Mouse (Mus musculus) embryonic facial prominence, embryonic 10.5 days (tissue): ENCODE results near the gene Pfdn2. TPM values are rescaled to one million over a fixed set of nuclear protein-coding genes. Genes with fewer than 3 reads are reported as not detected.

Experiments used
- DNase-seq: peaks from one replicate; pipeline ENCODE4 v3.0.0-alpha.2; 2017; ENCODE audit warnings: low spot score
- H3K27ac ChIP-seq: fragments of 300-500 bp; sonication (generic); replicated peaks from 2 replicates; pipeline ENCODE4 v1.5.1; 2016; ENCODE audit warnings: mild to moderate bottlenecking
- H3K27me3 ChIP-seq: fragments of 300-500 bp; sonication (generic); replicated peaks from 2 replicates; pipeline ENCODE4 v1.6.1; 2016; ENCODE audit warnings: low read depth, mild to moderate bottlenecking; ENCODE audit not compliant: poor library complexity, severe bottlenecking
- H3K36me3 ChIP-seq: fragments of 300-500 bp; sonication (generic); replicated peaks from 2 replicates; pipeline ENCODE4 v1.6.1; 2016; ENCODE audit warnings: mild to moderate bottlenecking, moderate library complexity
- H3K4me1 ChIP-seq: fragments of 300-500 bp; sonication (generic); 2 replicates; pipeline ENCODE4 v1.6.1; 2016
- H3K4me3 ChIP-seq: fragments of 300-500 bp; sonication (generic); 2 replicates; pipeline ENCODE4 v1.5.1; 2016; ENCODE audit warnings: mild to moderate bottlenecking, moderate library complexity
- H3K9me3 ChIP-seq: fragments of 300-500 bp; sonication (generic); 2 replicates; pipeline ENCODE4 v1.6.1; 2016; ENCODE audit warnings: mild to moderate bottlenecking
- WGBS: fragments of 180-500 bp; shearing (Covaris S2); methylation state at CpG from one replicate; pipeline ENCODE4 v1.1.7; 2016; 5-methylcytosine and 5-hydroxymethylcytosine counted together
- polyA plus RNA-seq: library from polyadenylated mRNA; unstranded; fragments of >200 nt; fragmentation: Nextera tagmentation; extraction: Ambion mirVana; gene quantifications from 2 replicates; pipeline ENCODE4 v1.2.1, GENCODE M21; 2016

Pfdn2 gene
- polyA plus RNA-seq, 1 experiment from 2014 or later = 156 TPM

- 1% methylated on average over 61 of the region's 61 CpGs for WGBS
- DNase-seq = peak; percentile 96
- Histone ChIP-seq H3K36me3 (peaks cover 26% of the 10 kb centered on the region; the same call in 1 of the 2 replicates), H3K4me1 (peaks cover 34% of the 10 kb centered on the region), H3K27ac (peak overlapping the region; percentile 100), H3K27me3 (no peaks in the 10 kb centered on the region), H3K9me3 (no peaks in the 10 kb centered on the region), H3K4me3 (peak overlapping the region; percentile 84)
Measured at GRCm38 (mm10) chr1:171329433-171330215, 15.8 kb upstream of the Pfdn2 start.

DNA sequence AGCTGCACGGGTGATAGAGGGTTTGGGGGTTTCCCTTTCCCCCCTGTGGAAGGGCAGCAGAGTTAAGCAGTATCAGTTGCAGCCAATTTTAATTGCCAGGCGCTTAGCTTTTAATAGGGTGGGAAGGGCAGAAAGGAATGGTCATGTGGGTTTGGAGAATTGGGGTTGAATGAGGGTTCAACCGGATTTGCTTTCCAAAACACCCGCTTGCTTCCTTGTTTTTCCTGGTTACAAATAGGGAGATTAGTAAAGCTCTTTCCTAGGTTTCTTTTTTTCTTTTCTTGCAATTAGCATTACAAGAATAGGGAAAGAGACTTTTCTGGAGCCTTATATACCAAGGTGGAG lies 15.3 kb upstream of the Pfdn2 start:
- H3K9me3 ChIP-seq = no peaks in the 10 kb centered on the region
- H3K27ac ChIP-seq = peak overlapping the region; percentile 100
- no peak for DNase-seq
- peak overlapping the region; percentile 84 for H3K4me3 ChIP-seq
- no peaks in the 10 kb centered on the region for H3K27me3 ChIP-seq
- 1% methylated on average over 4 of the region's 4 CpGs for WGBS
- peaks cover 34% of the 10 kb centered on the region for H3K4me1 ChIP-seq
- peaks cover 22% of the 10 kb centered on the region; the same call in 1 of the 2 replicates for H3K36me3 ChIP-seq

DNA sequence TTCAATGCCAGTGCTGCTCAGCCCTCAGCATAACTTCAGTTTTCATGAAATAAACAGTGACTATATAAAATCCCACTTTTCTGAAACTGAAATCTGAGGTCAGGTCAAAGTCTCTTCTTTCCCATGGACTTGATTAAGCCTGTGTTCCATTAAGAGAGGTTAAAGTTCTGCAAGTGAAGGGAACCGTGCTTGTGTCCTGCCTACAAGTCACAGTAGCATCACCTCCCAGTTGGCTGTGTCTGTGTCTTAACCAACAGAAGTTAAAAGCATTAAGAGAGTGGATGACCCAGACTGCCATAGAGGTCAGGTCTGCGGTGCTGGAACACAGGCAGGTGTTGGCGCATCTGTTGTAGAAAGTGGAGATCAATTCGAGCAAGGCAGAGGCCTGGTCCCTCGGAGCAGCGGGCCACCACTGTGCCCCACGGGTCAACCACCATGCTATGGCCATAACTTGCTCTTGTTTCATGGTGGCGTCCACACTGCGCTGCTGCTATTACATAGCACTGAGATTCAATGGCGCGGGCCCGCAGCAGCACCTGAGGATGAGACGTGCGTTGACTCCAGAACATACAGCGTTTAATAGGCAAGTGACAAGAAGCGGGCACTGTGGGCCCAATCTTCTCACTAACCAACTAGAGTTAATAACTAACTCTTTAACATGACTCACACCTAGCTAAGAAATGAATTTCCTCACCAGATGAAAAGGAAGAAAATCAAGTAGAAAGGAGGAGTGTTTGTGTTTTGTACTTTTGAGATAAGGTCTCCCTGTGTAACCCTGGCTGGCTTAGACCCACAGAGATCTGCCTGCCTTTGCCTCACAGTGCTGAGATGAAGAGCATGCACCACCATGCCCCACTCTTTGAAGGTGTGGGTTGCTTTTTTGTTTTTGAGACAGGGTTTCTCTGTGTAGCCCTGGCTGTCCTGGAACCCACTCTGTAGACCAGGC lies 2.9 kb upstream of the Pfdn2 start:
- Histone ChIP-seq H3K9me3 (peaks cover 5% of the 10 kb centered on the region; the same call in 1 of the 2 replicates), H3K4me3 (no peak overlapping the region), H3K27ac (no peak overlapping the region), H3K27me3 (no peaks in the 10 kb centered on the region), H3K36me3 (peaks cover 70% of the 10 kb centered on the region), H3K4me1 (peaks cover 25% of the 10 kb centered on the region)
- no peak for DNase-seq
- 94% methylated on average over 16 of the region's 16 CpGs for WGBS

DNA sequence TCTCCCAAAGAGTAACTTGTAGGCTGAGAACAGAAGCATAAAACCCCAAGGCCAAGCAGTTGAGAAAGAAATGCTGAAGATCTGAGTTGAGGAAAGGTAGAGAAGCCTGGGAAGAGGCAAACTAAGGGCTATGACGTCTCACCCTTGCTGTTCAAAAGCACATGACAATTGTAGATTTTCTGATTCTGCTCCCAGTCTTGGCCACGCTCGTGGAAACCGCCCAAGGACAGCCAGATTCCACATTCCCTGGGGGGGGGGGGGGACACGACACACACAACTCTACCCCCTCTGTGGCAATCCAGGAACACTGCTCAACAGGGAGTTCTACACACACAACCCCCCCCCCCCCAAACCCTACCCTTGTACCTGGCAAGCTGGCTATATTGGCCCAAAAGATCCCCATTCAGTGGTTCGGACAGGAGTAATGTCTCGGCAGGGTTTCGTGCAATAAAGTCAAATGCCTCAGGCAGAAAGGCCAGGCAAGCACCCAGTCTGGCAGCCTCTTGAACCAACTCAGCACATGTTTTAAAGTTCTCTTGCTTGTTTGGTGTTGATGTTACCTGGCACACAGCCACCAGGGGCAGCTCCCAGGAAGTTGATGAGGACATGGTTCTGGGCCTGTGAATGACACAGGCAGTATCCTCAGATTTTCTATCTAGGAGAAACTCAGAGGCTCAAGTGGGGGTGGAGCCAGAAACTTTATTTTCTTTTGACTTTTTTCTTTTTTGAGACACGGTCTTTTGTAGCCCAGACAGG lies 1.4 kb upstream of the Pfdn2 start:
- peak; percentile 31 for DNase-seq
- Histone ChIP-seq H3K4me3 (peak overlapping the region; percentile 99; the same call in 1 of the 2 replicates), H3K4me1 (peaks cover 29% of the 10 kb centered on the region), H3K27me3 (no peaks in the 10 kb centered on the region), H3K27ac (no peak overlapping the region), H3K36me3 (peaks cover 65% of the 10 kb centered on the region), H3K9me3 (peaks cover 5% of the 10 kb centered on the region; the same call in 1 of the 2 replicates)
- 89% methylated on average over 9 of the region's 9 CpGs for WGBS

GRCm38 (mm10) chr1:171344715-171345114 lies 755 bp upstream of the Pfdn2 start:
- peaks cover 5% of the 10 kb centered on the region; the same call in 1 of the 2 replicates for H3K9me3 ChIP-seq
- DNase-seq = no peak
- peaks cover 61% of the 10 kb centered on the region for H3K36me3 ChIP-seq
- no peak overlapping the region for H3K27ac ChIP-seq
- H3K4me3 ChIP-seq = peak overlapping the region; percentile 99
- no peaks in the 10 kb centered on the region for H3K27me3 ChIP-seq
- 78% methylated on average over 9 of the region's 9 CpGs for WGBS
- peaks cover 29% of the 10 kb centered on the region for H3K4me1 ChIP-seq

DNA sequence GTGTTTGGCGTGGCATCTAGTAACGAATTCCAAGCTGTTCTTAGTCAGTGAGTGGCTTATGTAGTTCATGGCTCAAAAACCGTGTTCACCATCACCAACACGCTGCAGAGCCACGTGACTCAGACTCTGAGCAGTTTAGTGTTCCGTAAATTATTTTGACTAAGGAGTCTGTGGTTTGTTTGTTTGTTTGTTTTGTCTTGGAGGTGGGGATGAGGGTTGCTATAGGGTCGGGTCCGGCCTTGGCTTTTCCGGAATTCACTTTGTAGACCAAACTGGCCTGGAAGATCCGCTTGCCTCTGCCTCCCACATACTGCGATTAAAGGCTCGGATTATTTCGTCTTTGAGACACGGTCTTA lies 603 bp downstream of the Pfdn2 start:
- peaks cover 47% of the 10 kb centered on the region for H3K36me3 ChIP-seq
- no peak for DNase-seq
- WGBS = 1% methylated on average over 14 of the region's 14 CpGs
- no peaks in the 10 kb centered on the region for H3K27me3 ChIP-seq
- peak overlapping the region; percentile 99 for H3K4me3 ChIP-seq
- peaks cover 5% of the 10 kb centered on the region; the same call in 1 of the 2 replicates for H3K9me3 ChIP-seq
- H3K4me1 ChIP-seq = peaks cover 29% of the 10 kb centered on the region
- peak overlapping the region; percentile 89 for H3K27ac ChIP-seq

- 93% methylated on average over 3 of the region's 3 CpGs for WGBS
Measured at GRCm38 (mm10) chr1:171348665-171349064, 3.2 kb downstream of the Pfdn2 start.

DNA sequence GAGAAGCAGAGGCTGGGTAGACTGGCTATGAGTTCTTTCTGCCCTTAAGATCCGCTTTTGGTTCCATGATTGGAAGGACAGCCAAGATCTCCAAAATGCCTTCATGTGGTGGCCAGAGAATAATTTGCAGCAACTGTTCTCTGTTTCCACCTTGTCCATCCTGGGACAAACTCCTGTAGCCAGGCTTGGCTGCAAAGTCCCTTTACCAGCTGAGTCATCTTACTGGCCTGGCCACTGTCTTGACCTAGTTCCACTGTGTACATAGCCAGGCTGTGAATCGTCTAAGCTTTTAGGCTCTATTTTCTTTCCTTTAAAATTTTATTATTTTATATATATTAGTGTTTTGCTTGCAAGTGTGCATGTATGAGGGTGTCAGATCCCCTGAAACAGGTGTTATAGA lies 3.7 kb downstream of the Pfdn2 start:
- H3K4me1 ChIP-seq = peaks cover 25% of the 10 kb centered on the region
- no peak for DNase-seq
- peaks cover 18% of the 10 kb centered on the region for H3K36me3 ChIP-seq
- H3K4me3 ChIP-seq = no peak overlapping the region
- no peaks in the 10 kb centered on the region for H3K27me3 ChIP-seq
- H3K27ac ChIP-seq = no peak overlapping the region
- peaks cover 5% of the 10 kb centered on the region; the same call in 1 of the 2 replicates for H3K9me3 ChIP-seq
- WGBS = 98% methylated on average over 2 of the region's 2 CpGs

More at GRCm38 (mm10) chr1:171348665-171349064, 3.2 kb downstream of the Pfdn2 start:
- DNase-seq = no peak
- peaks cover 29% of the 10 kb centered on the region for H3K4me1 ChIP-seq
- peaks cover 5% of the 10 kb centered on the region; the same call in 1 of the 2 replicates for H3K9me3 ChIP-seq
- peaks cover 21% of the 10 kb centered on the region for H3K36me3 ChIP-seq
- H3K4me3 ChIP-seq = no peak overlapping the region
- H3K27me3 ChIP-seq = no peaks in the 10 kb centered on the region
- H3K27ac ChIP-seq = no peak overlapping the region

- Histone ChIP-seq H3K27ac (no peak overlapping the region), H3K36me3 (peaks cover 37% of the 10 kb centered on the region), H3K27me3 (no peaks in the 10 kb centered on the region), H3K4me3 (no peak overlapping the region), H3K4me1 (peaks cover 11% of the 10 kb centered on the region), H3K9me3 (peaks cover 7% of the 10 kb centered on the region; the same call in 1 of the 2 replicates)
- 78% methylated on average over 5 of the region's 5 CpGs for WGBS
- peak; percentile 34 for DNase-seq
Measured at GRCm38 (mm10) chr1:171355812-171356340, 10.4 kb downstream of the Pfdn2 start.

DNA sequence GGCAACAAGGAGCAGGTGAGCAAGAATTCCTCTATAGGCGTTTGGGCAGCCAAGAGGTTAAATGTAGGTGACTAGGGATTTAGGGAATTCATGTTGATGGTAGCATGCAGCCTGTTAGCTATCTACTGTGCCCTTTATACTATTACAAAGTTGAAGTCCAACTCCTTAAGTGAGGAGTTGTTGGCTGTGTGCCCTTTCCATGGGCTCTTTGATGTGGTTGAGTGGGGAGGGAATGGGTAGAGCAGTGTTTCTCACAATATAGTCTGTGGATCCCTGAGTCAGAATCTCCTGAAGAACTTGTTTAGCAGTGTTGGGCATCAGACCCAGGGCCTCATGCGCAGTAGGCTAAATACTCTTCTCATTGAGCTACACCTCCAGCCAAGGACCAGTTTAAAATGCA lies 11.3 kb downstream of the Pfdn2 start:
- H3K36me3 ChIP-seq = peaks cover 37% of the 10 kb centered on the region
- peaks cover 7% of the 10 kb centered on the region; the same call in 1 of the 2 replicates for H3K9me3 ChIP-seq

DNA sequence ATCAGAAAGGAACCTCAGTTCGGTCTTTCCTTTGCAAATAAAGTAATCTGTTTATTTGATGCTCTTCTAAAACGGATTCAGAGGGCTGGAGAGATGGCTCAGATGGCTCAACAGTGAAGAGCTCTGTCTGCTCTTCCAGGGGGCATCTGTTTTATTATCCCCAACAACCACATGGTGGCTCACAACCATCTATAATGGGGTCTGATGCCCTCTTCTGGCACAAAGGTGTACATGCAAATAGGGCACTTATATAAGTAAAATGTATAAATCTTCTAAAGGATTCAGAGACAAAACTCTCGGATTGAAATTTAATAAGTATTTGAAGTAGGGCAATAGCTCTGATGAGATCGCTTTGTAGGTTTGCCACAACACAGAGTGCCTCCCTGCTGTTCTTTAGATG lies 13.0 kb downstream of the Pfdn2 start:
- Histone ChIP-seq H3K27ac (no peak overlapping the region), H3K27me3 (no peaks in the 10 kb centered on the region), H3K4me3 (no peak overlapping the region), H3K4me1 (peaks cover 16% of the 10 kb centered on the region), H3K9me3 (peaks cover 7% of the 10 kb centered on the region; the same call in 1 of the 2 replicates), H3K36me3 (peaks cover 37% of the 10 kb centered on the region)
- no peak for DNase-seq
- WGBS = 79% methylated on average over 4 of the region's 4 CpGs

More for the DNA sequence above, 11.3 kb downstream of the Pfdn2 start:
- Histone ChIP-seq H3K27ac (no peak overlapping the region), H3K4me1 (peaks cover 16% of the 10 kb centered on the region), H3K4me3 (no peak overlapping the region), H3K27me3 (no peaks in the 10 kb centered on the region)
- 90% methylated on average over 2 of the region's 2 CpGs for WGBS
- DNase-seq = no peak
